Mouse (Mus musculus) neural tube, embryonic 12.5 days (tissue): ENCODE data around the gene Pitpnm2. TPM values are rescaled to one million over a fixed set of nuclear protein-coding genes. Genes with fewer than 3 reads are reported as not detected.
A peak's percentile ranks its signal among the peaks of the same experiment; 100 is the strongest.
"Not testable (repeated sequence)": the region's sequence is repeated elsewhere in the genome, so short reads cannot be mapped to it uniquely, and the experiment has no call there.

ENCODE experiments used
- ATAC-seq: fragments of 200-750 bp; cut with Nextera tagmentation; 2 replicates; pipeline ENCODE4 v1.8.0; 2017; ENCODE audit warnings: low read depth, mild to moderate bottlenecking, moderate TSS enrichment, moderate library complexity; ENCODE audit not compliant: low FRiP score
- H3K27ac ChIP-seq: fragments of 300-500 bp; sonication (generic); 2 replicates; pipeline ENCODE4 v1.5.1; 2016
- H3K27me3 ChIP-seq: fragments of 300-500 bp; sonication (generic); replicated peaks from 2 replicates; pipeline ENCODE4 v1.6.1; 2016; ENCODE audit warnings: mild to moderate bottlenecking
- H3K36me3 ChIP-seq: fragments of 300-500 bp; sonication (generic); 2 replicates; pipeline ENCODE4 v1.6.1; 2016; ENCODE audit warnings: mild to moderate bottlenecking
- H3K4me1 ChIP-seq: fragments of 300-500 bp; sonication (generic); 2 replicates; pipeline ENCODE4 v1.6.1; 2016
- H3K4me2 ChIP-seq: fragments of 300-500 bp; sonication (generic); replicated peaks from 2 replicates; pipeline ENCODE4 v1.6.1; 2016; ENCODE audit warnings: mild to moderate bottlenecking
- H3K4me3 ChIP-seq: fragments of 300-500 bp; sonication (generic); 2 replicates; pipeline ENCODE4 v1.5.1; 2016
- H3K9ac ChIP-seq: fragments of 300-500 bp; sonication (generic); 2 replicates; pipeline ENCODE4 v1.6.1; 2016; ENCODE audit warnings: mild to moderate bottlenecking
- H3K9me3 ChIP-seq: fragments of 300-500 bp; sonication (generic); 2 replicates; pipeline ENCODE4 v1.6.1; 2016; ENCODE audit warnings: mild to moderate bottlenecking
- WGBS: fragments of 180-500 bp; shearing (Covaris S2); methylation state at CpG from one replicate; pipeline ENCODE4 v1.1.7; 2016; 5-methylcytosine and 5-hydroxymethylcytosine counted together
- polyA plus RNA-seq: library from polyadenylated mRNA; unstranded; fragments of >200 nt; fragmentation: Nextera tagmentation; extraction: Ambion mirVana; gene quantifications from 2 replicates; pipeline ENCODE4 v1.2.1, GENCODE M21; 2016

Pitpnm2 gene
- polyA plus RNA-seq = 6.3 and 7.4 TPM in 2 replicates

DNA sequence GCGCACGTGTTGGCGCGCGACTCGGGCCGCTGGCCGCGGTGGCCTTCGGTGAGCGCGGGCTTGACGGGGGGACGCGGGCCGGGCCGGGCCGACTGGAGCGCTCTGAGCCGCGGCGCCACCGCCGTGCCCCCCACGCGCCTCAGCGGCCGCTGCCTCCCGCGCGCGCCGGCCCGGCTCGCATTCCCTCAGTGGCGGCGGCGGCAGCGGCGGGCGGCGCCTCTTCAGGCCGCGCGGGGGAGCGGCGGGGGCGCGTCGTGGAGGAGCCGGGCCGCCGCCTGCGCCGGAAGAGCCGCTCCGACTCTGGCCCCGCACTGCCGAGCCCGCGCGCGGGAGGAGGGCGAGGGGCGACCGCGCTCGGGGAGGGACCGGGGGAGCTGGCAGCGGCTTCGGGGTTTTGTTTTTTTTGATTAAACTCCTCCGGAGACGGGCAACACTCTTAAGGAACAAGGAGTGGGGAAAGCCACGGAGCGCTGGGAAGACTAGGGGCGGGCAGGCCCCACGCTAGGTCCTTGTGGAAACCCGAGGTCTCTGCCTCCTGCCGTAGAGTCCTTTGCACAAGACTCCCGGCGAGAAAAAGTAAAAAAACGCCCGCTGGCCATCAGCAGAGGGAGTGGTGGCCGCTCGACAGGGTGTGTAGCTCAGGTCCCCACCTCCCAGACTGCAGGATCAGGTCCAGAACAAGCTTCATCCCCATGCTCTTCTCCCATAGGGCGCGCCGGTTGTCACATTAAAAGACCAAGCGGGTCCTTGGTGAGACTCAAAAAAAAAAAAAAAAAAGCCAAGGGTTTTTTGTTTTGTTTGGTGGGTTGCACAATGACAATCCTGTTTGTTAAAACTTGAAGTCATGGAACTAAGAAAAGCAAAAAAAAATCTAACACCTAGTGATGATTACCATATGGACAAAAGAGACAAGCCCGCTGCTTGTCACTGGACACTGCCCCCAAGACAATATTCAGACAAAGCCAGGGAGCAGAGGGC lies at the start of gene Pitpnm2:
Gene Pitpnm2 (minus strand): TSS at position 147 of the 978 bp plus-strand sequence.
- ATAC-seq = peak; percentile 77
- H3K9ac ChIP-seq = peak within 1 kb of the TSS; percentile 76
- H3K4me1 ChIP-seq = peaks cover 19% of the 10 kb centered on the region
- peak within 1 kb of the TSS; percentile 90 for H3K4me2 ChIP-seq
- 1% methylated on average over 67 of the region's 90 CpGs for WGBS
- no peaks in the 10 kb centered on the region for H3K9me3 ChIP-seq
- H3K4me3 ChIP-seq = peak within 1 kb of the TSS; percentile 73
- peaks cover 13% of the 10 kb centered on the region; the same call in 1 of the 2 replicates for H3K36me3 ChIP-seq
- H3K27ac ChIP-seq = peak within 1 kb of the TSS; percentile 62; the same call in 1 of the 2 replicates
- H3K27me3 ChIP-seq = no peaks in the 10 kb centered on the region

DNA sequence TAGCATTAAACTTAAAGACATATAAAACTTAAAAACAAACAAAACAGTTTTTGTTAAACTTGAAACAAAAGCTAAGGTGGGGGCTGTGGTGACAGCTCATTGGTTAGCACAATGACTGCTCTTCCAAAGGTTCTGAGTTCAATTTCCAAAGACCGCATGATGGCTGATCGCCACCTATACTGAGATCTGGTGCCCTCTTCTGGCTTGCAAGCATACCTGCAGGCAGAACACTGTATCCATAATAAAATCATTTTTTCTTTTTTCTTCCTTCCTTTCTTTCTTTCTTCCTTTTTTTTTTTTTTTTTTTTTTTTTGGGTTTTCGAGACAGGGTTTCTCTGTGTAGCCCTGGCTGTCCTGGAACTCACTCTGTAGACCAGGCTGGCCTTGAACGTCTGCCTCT lies 49.7 kb upstream of the Pitpnm2 start:
- not testable (repeated sequence) for H3K9ac ChIP-seq, H3K4me3 ChIP-seq, H3K27ac ChIP-seq, ATAC-seq, H3K27me3 ChIP-seq, H3K4me1 ChIP-seq, H3K9me3 ChIP-seq, H3K4me2 ChIP-seq
- peaks cover 70% of the 10 kb centered on the region for H3K36me3 ChIP-seq
- WGBS = 71% methylated on average over 4 of the region's 4 CpGs

DNA sequence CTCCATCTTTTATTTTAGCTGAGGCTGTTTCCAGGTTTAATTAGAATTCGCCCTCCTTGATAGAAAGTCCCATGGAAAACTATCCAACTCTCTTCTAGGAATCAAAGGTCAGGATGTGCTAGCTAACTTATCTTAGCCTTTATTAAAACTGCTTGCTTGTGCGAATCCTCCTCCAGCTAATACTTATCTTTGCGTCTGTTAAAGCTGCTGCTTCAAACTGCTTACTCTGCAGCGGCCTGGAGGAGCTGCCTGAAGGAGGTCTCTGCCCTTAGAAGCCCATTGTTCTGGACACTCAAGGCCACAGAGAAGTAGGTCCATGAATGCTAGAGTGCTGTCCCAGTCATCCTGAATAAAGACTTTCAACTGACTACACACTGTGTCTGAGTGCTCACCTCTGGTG lies 46.9 kb upstream of the Pitpnm2 start:
- no peaks in the 10 kb centered on the region for H3K4me1 ChIP-seq
- no peaks in the 10 kb centered on the region for H3K9me3 ChIP-seq
- no peak overlapping the region for H3K4me2 ChIP-seq
- ATAC-seq = no peak
- peaks cover 79% of the 10 kb centered on the region for H3K36me3 ChIP-seq
- H3K27me3 ChIP-seq = no peaks in the 10 kb centered on the region
- whole genome bisulfite sequencing = 96% methylated on average over 4 of the region's 4 CpGs
- no peak overlapping the region for H3K9ac ChIP-seq
- no peak overlapping the region for H3K27ac ChIP-seq
- H3K4me3 ChIP-seq = no peak overlapping the region

DNA sequence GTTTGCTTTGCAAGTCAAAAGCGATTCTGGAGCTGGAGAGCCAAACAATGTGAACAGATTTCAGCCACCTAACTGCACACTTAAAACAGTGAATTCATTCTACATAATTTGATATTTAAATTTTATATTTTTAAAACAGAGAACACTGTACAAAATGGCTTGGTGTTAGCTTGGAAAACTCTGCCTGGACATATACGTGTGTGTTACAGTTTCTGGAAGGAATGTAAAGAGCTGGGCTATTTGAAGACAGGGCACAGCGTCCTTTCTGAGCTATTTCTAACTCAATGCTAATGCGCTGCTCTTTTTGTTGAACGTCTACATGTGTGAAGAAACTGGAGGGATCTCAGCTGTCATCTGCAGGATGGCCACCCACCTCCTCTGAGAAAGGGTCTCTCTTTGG lies 44.4 kb upstream of the Pitpnm2 start:
- WGBS = 93% methylated on average over 5 of the region's 5 CpGs
- no peaks in the 10 kb centered on the region for H3K4me1 ChIP-seq
- no peak for ATAC-seq
- H3K9me3 ChIP-seq = no peaks in the 10 kb centered on the region
- H3K4me3 ChIP-seq = no peak overlapping the region
- H3K36me3 ChIP-seq = peaks cover 90% of the 10 kb centered on the region
- H3K9ac ChIP-seq = no peak overlapping the region
- H3K4me2 ChIP-seq = no peak overlapping the region
- no peaks in the 10 kb centered on the region for H3K27me3 ChIP-seq
- no peak overlapping the region for H3K27ac ChIP-seq

DNA sequence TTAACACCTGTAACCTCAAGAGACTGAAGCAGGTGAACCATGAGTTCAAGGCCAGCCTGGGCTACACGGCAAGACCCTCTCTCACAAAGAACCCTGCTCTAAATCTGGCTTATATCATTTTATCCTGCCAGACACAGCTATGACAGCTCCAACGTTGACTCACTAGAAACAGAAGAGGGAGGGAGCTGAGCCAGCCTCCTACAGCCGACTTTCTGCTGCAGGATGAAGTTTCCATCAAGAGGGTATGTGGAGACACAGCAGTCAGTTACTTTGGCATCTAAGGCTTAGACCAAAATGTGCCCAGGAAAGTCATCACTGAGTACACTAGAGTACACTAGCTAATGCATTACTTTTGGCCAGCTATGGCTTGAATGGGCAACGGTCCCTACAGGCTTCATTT lies 40.7 kb upstream of the Pitpnm2 start:
- Histone ChIP-seq H3K9ac (no peak overlapping the region), H3K36me3 (peaks cover 81% of the 10 kb centered on the region), H3K27me3 (no peaks in the 10 kb centered on the region), H3K27ac (no peak overlapping the region), H3K4me2 (no peak overlapping the region), H3K9me3 (no peaks in the 10 kb centered on the region; the same call in 1 of the 2 replicates), H3K4me1 (no peaks in the 10 kb centered on the region), H3K4me3 (no peak overlapping the region)
- no peak for ATAC-seq
- WGBS = 95% methylated on average over 4 of the region's 4 CpGs

DNA sequence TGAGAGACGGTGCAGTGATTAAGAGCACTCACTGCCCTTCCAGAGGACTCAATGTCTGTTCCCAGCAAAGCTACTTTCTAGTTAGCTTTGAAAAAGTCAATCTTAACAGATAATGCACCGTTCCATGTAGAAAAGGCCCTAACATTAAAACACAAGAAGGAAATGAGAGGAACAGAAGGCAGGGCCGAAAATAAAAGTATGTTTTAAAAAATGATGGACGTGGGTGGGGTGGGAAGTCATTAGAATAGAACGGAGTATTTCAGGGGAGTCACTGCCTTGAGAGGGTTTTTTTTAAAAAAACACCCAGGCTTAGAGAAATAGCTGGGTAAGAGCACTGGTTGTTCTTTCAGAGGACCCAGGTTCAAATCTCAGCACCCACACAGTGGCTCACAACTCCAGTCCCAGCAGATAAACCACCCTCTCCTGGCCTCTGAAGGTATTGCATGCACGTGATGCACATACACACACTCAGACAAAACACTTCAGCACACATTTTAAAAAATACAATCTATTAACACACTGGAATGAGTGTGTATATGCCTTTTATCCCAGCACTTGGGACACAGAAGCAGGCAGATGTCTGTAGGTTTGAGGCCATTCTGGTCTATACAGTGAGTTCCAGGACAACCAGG lies 38.2 kb upstream of the Pitpnm2 start:
- H3K36me3 ChIP-seq = peaks cover 72% of the 10 kb centered on the region
- H3K27me3 ChIP-seq = no peaks in the 10 kb centered on the region
- no peaks in the 10 kb centered on the region; the same call in 1 of the 2 replicates for H3K9me3 ChIP-seq
- H3K4me1 ChIP-seq = no peaks in the 10 kb centered on the region
- H3K27ac ChIP-seq = no peak overlapping the region
- H3K4me3 ChIP-seq = no peak overlapping the region
- no peak overlapping the region for H3K9ac ChIP-seq
- no peak for ATAC-seq
- 96% methylated on average over 6 of the region's 6 CpGs for WGBS
- no peak overlapping the region for H3K4me2 ChIP-seq

DNA sequence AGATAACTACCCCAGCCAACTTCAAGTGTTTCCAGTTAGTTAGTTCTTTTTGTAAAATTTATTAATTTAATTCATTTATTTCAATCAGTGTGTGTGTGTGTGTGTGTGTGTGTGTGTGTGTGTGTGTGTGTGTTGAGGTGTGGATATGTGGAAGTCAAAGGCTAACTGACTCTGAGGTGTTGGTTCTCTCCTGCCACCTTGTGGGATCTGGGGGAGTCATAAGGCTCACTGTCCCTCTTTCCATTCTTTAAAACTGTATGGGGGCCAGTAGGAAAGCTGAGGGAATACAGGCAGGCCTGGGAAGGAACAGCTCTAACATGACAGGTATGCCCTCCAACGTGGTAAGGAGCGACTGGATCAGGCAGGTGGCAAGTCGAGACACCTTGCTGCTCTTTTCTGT lies 34.8 kb upstream of the Pitpnm2 start:
- no peaks in the 10 kb centered on the region; the same call in 1 of the 2 replicates for H3K9me3 ChIP-seq
- no peak overlapping the region for H3K9ac ChIP-seq
- peaks cover 69% of the 10 kb centered on the region for H3K36me3 ChIP-seq
- H3K4me1 ChIP-seq = no peaks in the 10 kb centered on the region
- no peak overlapping the region for H3K27ac ChIP-seq
- WGBS = 68% methylated on average over 3 of the region's 3 CpGs
- no peak overlapping the region for H3K4me3 ChIP-seq
- no peak overlapping the region for H3K4me2 ChIP-seq
- no peaks in the 10 kb centered on the region for H3K27me3 ChIP-seq
- ATAC-seq = no peak

DNA sequence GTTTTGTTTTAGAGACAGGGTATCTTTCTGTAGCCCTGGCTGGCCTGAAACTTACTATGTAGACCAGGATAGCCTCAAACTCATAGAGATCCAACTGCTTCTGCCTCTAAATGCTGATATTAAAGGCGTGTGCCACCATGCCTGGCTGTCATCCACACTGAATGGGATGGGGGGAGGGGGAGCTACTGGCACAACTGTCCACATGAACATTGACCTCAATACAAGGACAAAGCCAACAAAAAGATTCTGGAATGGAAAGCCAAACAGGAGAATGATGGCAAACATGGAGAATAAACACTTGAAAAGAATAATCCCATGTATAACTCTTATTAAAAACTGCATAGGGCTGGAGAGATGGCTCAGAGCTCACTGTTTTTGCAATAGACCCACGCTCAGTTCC lies 33.3 kb upstream of the Pitpnm2 start:
- H3K27ac ChIP-seq = no peak overlapping the region
- H3K9me3 ChIP-seq = no peaks in the 10 kb centered on the region; the same call in 1 of the 2 replicates
- no peaks in the 10 kb centered on the region for H3K4me1 ChIP-seq
- H3K9ac ChIP-seq = no peak overlapping the region
- 89% methylated on average over 2 of the region's 2 CpGs for WGBS
- H3K27me3 ChIP-seq = no peaks in the 10 kb centered on the region
- no peak for ATAC-seq
- no peak overlapping the region for H3K4me3 ChIP-seq
- H3K36me3 ChIP-seq = peaks cover 65% of the 10 kb centered on the region
- no peak overlapping the region for H3K4me2 ChIP-seq

DNA sequence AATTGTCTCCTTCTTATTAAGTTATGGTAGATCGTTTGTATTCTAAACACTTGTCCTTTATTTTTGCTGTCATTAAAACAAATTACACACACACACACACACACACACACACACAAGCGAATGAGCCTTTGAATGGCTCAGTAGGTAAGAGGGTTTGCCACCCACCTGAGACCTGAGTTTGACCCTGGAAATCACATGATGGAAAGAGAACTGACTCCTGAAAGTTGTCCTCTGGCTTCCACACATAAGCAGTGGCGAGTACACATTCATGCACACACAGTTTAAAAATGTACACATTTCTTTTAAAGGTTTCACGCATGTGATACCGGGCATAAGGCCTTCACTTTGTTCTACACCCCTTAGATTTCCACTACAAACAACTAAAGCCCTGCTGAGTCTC lies 20.7 kb upstream of the Pitpnm2 start:
- ATAC-seq = no peak
- no peak overlapping the region for H3K4me2 ChIP-seq
- H3K4me1 ChIP-seq = peaks cover 14% of the 10 kb centered on the region; the same call in 1 of the 2 replicates
- no peak overlapping the region for H3K27ac ChIP-seq
- H3K27me3 ChIP-seq = no peaks in the 10 kb centered on the region
- 78% methylated on average over 5 of the region's 5 CpGs for WGBS
- H3K9ac ChIP-seq = no peak overlapping the region
- H3K9me3 ChIP-seq = no peaks in the 10 kb centered on the region
- peaks cover 44% of the 10 kb centered on the region for H3K36me3 ChIP-seq
- no peak overlapping the region for H3K4me3 ChIP-seq

DNA sequence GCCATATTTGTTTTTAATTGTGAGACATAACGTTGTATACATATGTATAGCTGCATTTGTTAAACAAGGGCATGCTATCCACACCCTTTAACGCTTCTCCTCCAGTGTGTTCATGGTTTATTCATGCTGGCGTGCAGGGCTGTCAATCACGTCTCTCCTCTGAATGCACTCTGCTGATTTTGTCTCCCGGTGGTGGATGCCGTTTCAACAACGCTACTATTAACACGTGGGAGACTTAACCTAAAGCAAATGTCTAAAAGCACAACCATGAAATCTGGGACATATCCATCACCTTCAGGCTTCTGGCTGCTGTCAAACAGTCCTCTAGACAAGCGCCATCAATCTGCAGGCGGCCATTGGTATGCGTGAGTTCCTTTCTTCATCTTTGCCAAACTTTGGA lies 20.1 kb upstream of the Pitpnm2 start:
- no peak overlapping the region for H3K4me3 ChIP-seq
- no peak overlapping the region for H3K4me2 ChIP-seq
- no peaks in the 10 kb centered on the region for H3K9me3 ChIP-seq
- no peak overlapping the region for H3K9ac ChIP-seq
- WGBS = 42% methylated on average over 11 of the region's 11 CpGs
- no peak overlapping the region for H3K27ac ChIP-seq
- ATAC-seq = peak; percentile 58; the same call in 1 of the 2 replicates
- peaks cover 45% of the 10 kb centered on the region for H3K36me3 ChIP-seq
- H3K4me1 ChIP-seq = peaks cover 14% of the 10 kb centered on the region; the same call in 1 of the 2 replicates
- no peaks in the 10 kb centered on the region for H3K27me3 ChIP-seq

DNA sequence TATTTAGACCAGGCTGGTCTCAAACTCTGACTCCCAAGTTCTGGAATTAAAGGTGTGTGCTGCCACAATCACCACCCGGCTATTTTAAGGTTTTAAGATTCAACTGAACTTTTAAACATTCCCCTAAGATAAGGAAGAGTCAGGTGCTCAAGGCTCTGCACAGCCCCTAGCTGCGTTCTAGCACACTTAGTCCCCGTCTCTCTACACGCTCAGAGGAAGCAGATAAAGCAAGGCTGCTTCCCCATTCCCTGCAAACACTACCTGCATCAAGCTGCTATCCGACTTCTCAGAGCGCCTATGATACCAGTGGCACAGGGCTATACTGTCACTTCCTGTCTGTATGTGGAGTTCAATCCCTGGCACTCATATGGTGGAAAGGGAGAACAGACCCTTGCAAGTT lies 18.1 kb upstream of the Pitpnm2 start:
- H3K4me1 ChIP-seq = peaks cover 14% of the 10 kb centered on the region; the same call in 1 of the 2 replicates
- no peak overlapping the region for H3K4me2 ChIP-seq
- H3K27ac ChIP-seq = no peak overlapping the region
- H3K9me3 ChIP-seq = no peaks in the 10 kb centered on the region
- H3K27me3 ChIP-seq = no peaks in the 10 kb centered on the region
- 94% methylated on average over 6 of the region's 6 CpGs for WGBS
- H3K36me3 ChIP-seq = peaks cover 60% of the 10 kb centered on the region
- no peak overlapping the region for H3K9ac ChIP-seq
- no peak overlapping the region for H3K4me3 ChIP-seq
- no peak for ATAC-seq

DNA sequence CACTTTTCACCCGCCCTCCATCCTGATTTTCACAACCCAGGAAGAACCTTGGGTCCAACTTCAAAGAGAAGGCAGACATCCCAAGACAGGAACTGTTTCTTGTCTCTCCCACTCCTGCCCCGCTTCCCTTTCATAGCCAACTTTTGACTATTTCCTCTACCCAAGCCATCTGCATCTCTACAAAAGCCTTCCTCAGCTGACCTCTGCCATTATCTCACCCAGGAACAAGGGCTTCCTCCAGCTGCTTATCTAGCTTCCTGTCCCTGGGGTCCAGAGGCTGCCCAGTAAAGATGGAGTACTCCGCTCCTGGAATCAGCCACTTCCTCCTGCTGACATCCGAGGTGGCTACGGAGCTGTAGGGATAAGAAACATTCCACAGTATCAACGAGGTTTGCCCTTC lies 17.3 kb upstream of the Pitpnm2 start:
- Histone ChIP-seq H3K4me1 (peaks cover 14% of the 10 kb centered on the region; the same call in 1 of the 2 replicates), H3K4me3 (no peak overlapping the region), H3K9me3 (no peaks in the 10 kb centered on the region), H3K36me3 (peaks cover 68% of the 10 kb centered on the region), H3K27me3 (no peaks in the 10 kb centered on the region), H3K27ac (no peak overlapping the region), H3K9ac (no peak overlapping the region), H3K4me2 (no peak overlapping the region)
- no peak for ATAC-seq
- 91% methylated on average over 6 of the region's 6 CpGs for WGBS
